Mouse (Mus musculus) frontal cortex, postnatal 36 days (tissue): ENCODE results near the gene S1pr5.
A peak's percentile ranks its signal among the peaks of the same experiment; 100 is the strongest.
"Not testable (repeated sequence)": the region's sequence is repeated elsewhere in the genome, so short reads cannot be mapped to it uniquely, and the experiment has no call there.

ENCODE experiments used
- DNase-seq, 2 experiments: peaks; one replicate each; pipeline ENCODE4 v3.0.0; 2022; ENCODE audit warnings: low spot score in 2 of 2

The S1pr5 gene

GRCm38 (mm10) chr9:21237368-21238003 is 10.8 kb downstream of the S1pr5 start:
- DNase-seq = no peak

GRCm38 (mm10) chr9:21236991-21237367 is 11.3 kb downstream of the S1pr5 start:
- DNase-seq = no peak

- no peak for DNase-seq
Observed at GRCm38 (mm10) chr9:21235341-21235740, 12.9 kb downstream of the S1pr5 start.

GRCm38 (mm10) chr9:21233805-21234204 is 14.4 kb downstream of the S1pr5 start:
- DNase-seq = no peak

GRCm38 (mm10) chr9:21233366-21233765 is 14.9 kb downstream of the S1pr5 start:
- no peak for DNase-seq

- DNase-seq = no peak
Observed at GRCm38 (mm10) chr9:21232867-21233266, 15.4 kb downstream of the S1pr5 start.

- no peak for DNase-seq
Observed at GRCm38 (mm10) chr9:21231551-21231950, 16.7 kb downstream of the S1pr5 start.

GRCm38 (mm10) chr9:21227342-21227741 is 20.9 kb downstream of the S1pr5 start:
- no peak for DNase-seq

GRCm38 (mm10) chr9:21225415-21225758 is 22.9 kb downstream of the S1pr5 start:
- no peak for DNase-seq

GRCm38 (mm10) chr9:21224576-21225414 is 23.4 kb downstream of the S1pr5 start:
- DNase-seq = no peak

GRCm38 (mm10) chr9:21223906-21224305 is 24.3 kb downstream of the S1pr5 start:
- DNase-seq = no peak

- not testable (repeated sequence) for DNase-seq
Observed at GRCm38 (mm10) chr9:21223490-21223889, 24.8 kb downstream of the S1pr5 start.

GRCm38 (mm10) chr9:21221383-21221929 is 26.8 kb downstream of the S1pr5 start:
- DNase-seq = peak in 1 of 2 experiments; percentile 41

GRCm38 (mm10) chr9:21220490-21221382 is 27.5 kb downstream of the S1pr5 start:
- peak; percentile 89 to 96 for DNase-seq

GRCm38 (mm10) chr9:21219820-21220219 is 28.4 kb downstream of the S1pr5 start:
- DNase-seq = no peak

- DNase-seq = peak; percentile 52 to 54
Observed at GRCm38 (mm10) chr9:21216050-21216841, 32.0 kb downstream of the S1pr5 start.

- no peak for DNase-seq
Observed at GRCm38 (mm10) chr9:21213617-21214190, 34.5 kb downstream of the S1pr5 start.

- no peak for DNase-seq
Observed at GRCm38 (mm10) chr9:21211624-21212023, 36.6 kb downstream of the S1pr5 start.

- no peak for DNase-seq
Observed at GRCm38 (mm10) chr9:21210821-21211220, 37.4 kb downstream of the S1pr5 start.

GRCm38 (mm10) chr9:21208626-21209025 is 39.6 kb downstream of the S1pr5 start:
- no peak for DNase-seq

GRCm38 (mm10) chr9:21206848-21207247 is 41.4 kb downstream of the S1pr5 start:
- no peak for DNase-seq
